Mouse (Mus musculus) MEL (cell line): Measurements from ENCODE around the gene Hsd17b14. TPM values are rescaled to one million over a fixed set of nuclear protein-coding genes. Genes with fewer than 3 reads are reported as not detected.
A peak's percentile ranks its signal among the peaks of the same experiment; 100 is the strongest.

ENCODE experiments used
- DNase-seq: peaks from one replicate; pipeline ENCODE4 v3.0.0; 2011; ENCODE audit warnings: low read depth, low spot score
- H3K27ac ChIP-seq: 2 replicates; pipeline ENCODE4 v1.5.1; 2012; ENCODE audit warnings: low read depth, mild to moderate bottlenecking, control low read depth, low read length, moderate library complexity; ENCODE audit not compliant: control insufficient read depth
- H3K27me3 ChIP-seq, 2 experiments: fragments of 150-350 bp in 1 of 2; sonication (generic) in 1 of 2; 2 replicates each; pipeline ENCODE4 v1.6.1; 2012; ENCODE audit warnings: low read length in 2 of 2, mild to moderate bottlenecking in 2 of 2, improper control_type of control experiment in 1 of 2, moderate library complexity in 1 of 2; ENCODE audit not compliant: insufficient read depth in 2 of 2, control insufficient read depth in 1 of 2
- H3K36me3 ChIP-seq, 2 experiments: 2 replicates each; pipeline ENCODE4 v1.6.1; 2012 to 2014; ENCODE audit warnings: low read length in 2 of 2, improper control_type of control experiment in 1 of 2, inconsistent platforms in 1 of 2, mild to moderate bottlenecking in 1 of 2; ENCODE audit not compliant: insufficient read depth in 2 of 2, control insufficient read depth in 1 of 2
- H3K4me1 ChIP-seq, 2 experiments: fragments of 150-350 bp in 1 of 2; sonication (generic) in 1 of 2; 2 replicates each; pipeline ENCODE4 v1.6.1; 2012; ENCODE audit warnings: low read length in 2 of 2, improper control_type of control experiment in 1 of 2, mild to moderate bottlenecking in 1 of 2; ENCODE audit not compliant: insufficient read depth in 2 of 2, control insufficient read depth in 1 of 2
- H3K4me3 ChIP-seq, 2 experiments: fragments of 150-350 bp in 1 of 2; sonication (generic) in 1 of 2; 2 replicates each; pipeline ENCODE4 v1.5.1; 2012; ENCODE audit warnings: low read depth in 2 of 2, low read length in 2 of 2, mild to moderate bottlenecking in 2 of 2, moderate library complexity in 2 of 2, control low read depth in 1 of 2, improper control_type of control experiment in 1 of 2; ENCODE audit not compliant: control insufficient read depth in 1 of 2, insufficient read depth in 1 of 2
- H3K79me2 ChIP-seq: 2 replicates; pipeline ENCODE4 v1.6.1; 2012; ENCODE audit warnings: mild to moderate bottlenecking, low read length, moderate library complexity; ENCODE audit not compliant: control insufficient read depth, poor library complexity, insufficient read depth
- H3K9ac ChIP-seq: 2 replicates; pipeline ENCODE4 v1.6.1; 2012; ENCODE audit warnings: low read depth, mild to moderate bottlenecking, control low read depth, low read length, moderate library complexity; ENCODE audit not compliant: control insufficient read depth, poor library complexity, severe bottlenecking
- H3K9me3 ChIP-seq: fragments of 150-350 bp; sonication (generic); replicated peaks from 2 replicates; pipeline ENCODE4 v1.6.1; 2012; ENCODE audit warnings: mild to moderate bottlenecking, low read length, improper control_type of control experiment, moderate library complexity; ENCODE audit not compliant: insufficient read depth
- CHD1 ChIP-seq: IDR thresholded peaks from 2 replicates; pipeline ENCODE4 v1.6.1; 2012; ENCODE audit warnings: low read depth, mild to moderate bottlenecking, inconsistent platforms, low read length, improper control_type of control experiment
- CTCF ChIP-seq, 3 experiments: IDR thresholded peaks in 2 of 3; conservative IDR thresholded peaks in 1 of 3; 2 replicates each; pipeline ENCODE4 v1.5.1; 2011 to 2012; ENCODE audit warnings: low read length in 3 of 3, low read depth in 2 of 3, mild to moderate bottlenecking in 2 of 3, improper control_type of control experiment in 1 of 3, inconsistent platforms in 1 of 3, mixed read lengths in 1 of 3, moderate library complexity in 1 of 3; ENCODE audit not compliant: control insufficient read depth in 1 of 3, insufficient read depth in 1 of 3, poor library complexity in 1 of 3, severe bottlenecking in 1 of 3
- E2F4 ChIP-seq: IDR thresholded peaks from 2 replicates; pipeline ENCODE4 v1.6.1; 2011; ENCODE audit warnings: low read depth, low read length, improper control_type of control experiment, borderline replicate concordance
- GATA1 ChIP-seq: IDR thresholded peaks from 2 replicates; pipeline ENCODE4 v1.6.1; 2011; ENCODE audit warnings: low read depth, low read length, improper control_type of control experiment
- JUND ChIP-seq: IDR thresholded peaks from 2 replicates; pipeline ENCODE4 v1.6.1; 2011; ENCODE audit warnings: low read depth, mild to moderate bottlenecking, improper control_type of control experiment, low read length
- KAT2A ChIP-seq: conservative IDR thresholded peaks from 2 replicates; pipeline ENCODE4 v1.6.1; 2012; ENCODE audit warnings: low read depth, low read length, improper control_type of control experiment, inconsistent platforms
- MAX ChIP-seq: IDR thresholded peaks from 2 replicates; pipeline ENCODE4 v1.6.1; 2011; ENCODE audit warnings: low read length, improper control_type of control experiment
- MXI1 ChIP-seq: IDR thresholded peaks from 2 replicates; pipeline ENCODE4 v1.6.1; 2011; ENCODE audit warnings: mild to moderate bottlenecking, low read depth, low read length, improper control_type of control experiment
- MYB ChIP-seq: IDR thresholded peaks from 2 replicates; pipeline ENCODE4 v1.6.1; 2011; ENCODE audit warnings: mild to moderate bottlenecking, low read depth, low read length, improper control_type of control experiment
- MYC ChIP-seq: IDR thresholded peaks from 2 replicates; pipeline ENCODE4 v1.6.1; 2011; ENCODE audit warnings: low read depth, mild to moderate bottlenecking, low read length, improper control_type of control experiment, moderate library complexity
- POLR2A ChIP-seq, 2 experiments: IDR thresholded peaks; 2 replicates each; pipeline ENCODE4 v1.6.1; 2011 to 2012; ENCODE audit warnings: low read length in 2 of 2, mild to moderate bottlenecking in 2 of 2, control low read depth in 1 of 2, improper control_type of control experiment in 1 of 2, low read depth in 1 of 2, moderate library complexity in 1 of 2; ENCODE audit not compliant: control insufficient read depth in 1 of 2, insufficient read depth in 1 of 2, poor library complexity in 1 of 2
- POLR2AphosphoS2 ChIP-seq: IDR thresholded peaks from 2 replicates; pipeline ENCODE4 v1.6.1; 2011; ENCODE audit warnings: low read length, improper control_type of control experiment
- RAD21 ChIP-seq: IDR thresholded peaks from 2 replicates; pipeline ENCODE4 v1.6.1; 2011; ENCODE audit warnings: mild to moderate bottlenecking, low read depth, low read length, improper control_type of control experiment
- RCOR1 ChIP-seq: IDR thresholded peaks from 2 replicates; pipeline ENCODE4 v1.6.1; 2012; ENCODE audit warnings: low read depth, mild to moderate bottlenecking, inconsistent platforms, low read length, improper control_type of control experiment
- SIN3A ChIP-seq: IDR thresholded peaks from 2 replicates; pipeline ENCODE4 v1.6.1; 2012; ENCODE audit warnings: low read length, improper control_type of control experiment, inconsistent platforms
- SMC3 ChIP-seq: IDR thresholded peaks from 2 replicates; pipeline ENCODE4 v1.6.1; 2011; ENCODE audit warnings: low read depth, low read length, improper control_type of control experiment
- TCF12 ChIP-seq: IDR thresholded peaks from 2 replicates; pipeline ENCODE4 v1.6.1; 2014; ENCODE audit warnings: low read depth, mild to moderate bottlenecking, inconsistent platforms, low read length, improper control_type of control experiment, moderate library complexity
- USF2 ChIP-seq, 2 experiments: IDR thresholded peaks; 2 replicates each; pipeline ENCODE4 v1.6.1; 2011 to 2012; ENCODE audit warnings: improper control_type of control experiment in 2 of 2, low read length in 2 of 2, borderline replicate concordance in 1 of 2, inconsistent platforms in 1 of 2, low read depth in 1 of 2, mild to moderate bottlenecking in 1 of 2; ENCODE audit not compliant: insufficient read depth in 1 of 2
- ZC3H11A ChIP-seq: IDR thresholded peaks from 2 replicates; pipeline ENCODE4 v1.6.1; 2012; ENCODE audit warnings: low read depth, mild to moderate bottlenecking, inconsistent platforms, low read length, improper control_type of control experiment
- ZKSCAN1 ChIP-seq: IDR thresholded peaks from 2 replicates; pipeline ENCODE4 v1.6.1; 2012; ENCODE audit warnings: low read depth, mild to moderate bottlenecking, inconsistent platforms, low read length, improper control_type of control experiment, moderate library complexity
- polyA plus RNA-seq, 2 experiments: library from polyadenylated mRNA; stranded (reverse) in 1 of 2; unstranded in 1 of 2; fragments of >175 nt in 1 of 2; fragments of >200 nt in 1 of 2; gene quantifications; 2 replicates each; pipeline versions ENCODE4 v1.2.1 to v1.2.4; 2012; ENCODE audit warnings: low replicate concordance in 2 of 2, low read depth in 1 of 2; ENCODE audit not compliant: insufficient read length in 2 of 2, insufficient read depth in 1 of 2, missing spikeins in 1 of 2
- total RNA-seq: library from RNA; depleted of rRNA; stranded (reverse); fragments of 300-350 nt; gene quantifications from 2 replicates; pipeline ENCODE4 v1.2.3, GENCODE M21; 2012

The Hsd17b14 gene
- total and polyA plus RNA-seq, 3 experiments, result 2.0 to 9.3 TPM; not detected in 1

- Histone ChIP-seq H3K4me1 (no peaks in the 10 kb centered on the region), H3K36me3 (no peaks in the 10 kb centered on the region), H3K9me3 (no peaks in the 10 kb centered on the region), H3K27ac (no peak overlapping the region), H3K4me3 (no peak overlapping the region), H3K27me3 (0 out of 4 replicates have a peak, but pooled peaks cover 0 to 6% of the 10 kb centered on the region in 2 experiments), H3K79me2 (no peaks in the 10 kb centered on the region), H3K9ac (no peak overlapping the region)
- DNase-seq, result no peak
- TF ChIP-seq MAX, result no peak
- no peak for TF ChIP-seq SIN3A
- no peak for TF ChIP-seq RAD21
- no peak for TF ChIP-seq TCF12
- TF ChIP-seq POLR2AphosphoS2, result no peak
- TF ChIP-seq USF2 (IDR thresholded peaks at IDR 0.05; ENCODE audit: borderline replicate concordance in 1 of 2, insufficient read depth in 1 of 2, low read depth in 1 of 2, low read length in 2 of 2), result no peak
- TF ChIP-seq CHD1, result no peak
- TF ChIP-seq GATA1, result no peak
- TF ChIP-seq MYC, result no peak
- no peak for TF ChIP-seq E2F4
- TF ChIP-seq JUND, result no peak
- TF ChIP-seq POLR2A (IDR thresholded peaks at IDR 0.05; ENCODE audit: control insufficient read depth in 1 of 2, insufficient read depth in 1 of 2, low read depth in 1 of 2, low read length in 2 of 2, poor library complexity in 1 of 2), result no peak
- TF ChIP-seq RCOR1, result no peak
- TF ChIP-seq KAT2A, result no peak
- no peak for TF ChIP-seq CTCF (IDR thresholded peaks at IDR 0.05 in 2 of 3, conservative IDR thresholded peaks at IDR 0.05 in 1 of 3; ENCODE audit: control insufficient read depth in 1 of 3, insufficient read depth in 1 of 3, low read depth in 2 of 3, low read length in 3 of 3, poor library complexity in 1 of 3, severe bottlenecking in 1 of 3)
- no peak for TF ChIP-seq MYB
- TF ChIP-seq MXI1, result no peak
- no peak for TF ChIP-seq ZC3H11A
- no peak for TF ChIP-seq ZKSCAN1
These were observed 14.5 kb upstream of the Hsd17b14 start for GRCm38 (mm10) chr7:45540213-45540612.

DNA sequence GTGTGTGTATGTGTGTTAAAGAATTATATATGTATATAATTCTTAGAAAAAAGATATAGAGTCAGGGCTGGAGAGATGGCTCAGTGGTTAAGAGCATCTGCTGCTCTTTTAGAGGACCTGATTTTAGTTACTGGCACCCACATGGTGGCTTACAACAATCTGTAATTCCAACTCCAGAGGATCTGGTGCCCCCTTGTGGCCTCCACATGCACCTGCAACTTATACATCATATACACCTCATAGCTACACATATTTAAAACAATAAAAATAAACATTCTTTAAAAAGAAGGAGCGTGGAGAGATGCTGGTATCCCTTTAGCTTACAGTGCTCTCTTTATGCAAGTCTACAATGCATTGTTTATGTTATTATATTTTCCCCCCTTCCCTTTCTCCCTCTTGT, 10.2 kb upstream of the Hsd17b14 start:
- TF ChIP-seq SMC3 (peak; percentile 45), CTCF (IDR thresholded peaks at IDR 0.05 in 2 of 3, conservative IDR thresholded peaks at IDR 0.05 in 1 of 3; ENCODE audit: control insufficient read depth in 1 of 3, insufficient read depth in 1 of 3, low read depth in 2 of 3, low read length in 3 of 3, poor library complexity in 1 of 3, severe bottlenecking in 1 of 3) (peak; percentile 49 to 58 (median 49)), MAX (no peak), RAD21 (peak; percentile 52)
- no peak overlapping the region for H3K9ac ChIP-seq

More for the DNA sequence above, 10.2 kb upstream of the Hsd17b14 start:
- H3K27ac ChIP-seq, result no peak overlapping the region
- H3K4me3 ChIP-seq, result no peak overlapping the region
- H3K9me3 ChIP-seq, result no peaks in the 10 kb centered on the region
- H3K79me2 ChIP-seq, result no peaks in the 10 kb centered on the region
- no peaks in the 10 kb centered on the region for H3K36me3 ChIP-seq
- peaks cover 0 to 8% of the 10 kb centered on the region in 2 experiments; a peak in 1 of 4 replicates for H3K27me3 ChIP-seq
- peak; percentile 50 for DNase-seq
- no peaks in the 10 kb centered on the region for H3K4me1 ChIP-seq
